Mouse (Mus musculus): Measurements from ENCODE around the gene Timmdc1. TPM values are rescaled to one million over a fixed set of nuclear protein-coding genes. Genes with fewer than 3 reads are reported as not detected.

Gene Timmdc1
- polyA plus RNA-seq, 1 experiment from 2014 or later = 35.3 TPM

DNA sequence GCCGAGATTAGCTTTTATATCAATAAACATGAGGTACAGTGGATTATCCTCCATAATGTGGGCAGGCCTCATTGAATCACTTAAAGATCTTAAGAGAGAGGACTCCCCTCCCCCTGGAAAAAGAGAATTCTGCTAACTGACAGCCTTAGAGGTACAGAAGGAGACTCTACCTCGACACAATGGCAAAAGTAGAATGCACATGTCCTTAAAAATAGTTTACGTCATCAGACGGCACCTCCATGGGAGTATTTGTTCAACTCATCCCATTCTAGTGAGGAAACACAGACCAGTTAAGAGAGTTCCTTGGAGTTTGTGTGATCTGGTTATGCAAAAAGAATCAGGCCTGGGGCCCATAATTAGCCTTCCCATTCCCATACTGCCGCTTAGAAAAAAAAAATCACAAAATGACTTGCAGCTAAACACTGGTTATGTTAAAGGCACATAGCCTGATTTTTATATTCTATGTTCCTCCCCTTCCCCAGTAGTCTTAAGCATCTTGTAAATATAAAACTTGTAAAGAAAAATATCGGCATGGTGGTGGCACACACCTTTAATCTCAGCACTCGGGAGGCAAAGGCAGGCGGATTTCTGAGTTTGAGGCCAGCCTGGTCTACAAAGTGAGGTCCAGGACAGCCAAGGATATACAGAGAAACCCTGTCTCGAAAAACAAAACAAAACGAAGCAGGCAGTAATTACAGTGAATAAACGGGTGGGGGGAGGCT lies 67.8 kb downstream of the Timmdc1 start:
- H3K27ac ChIP-seq (replicated peaks) = no peak overlapping the region
- H3K4me1 ChIP-seq = peaks cover 28% of the 10 kb centered on the region
- H3K9me3 ChIP-seq = no peaks in the 10 kb centered on the region
- 85% methylated on average over 11 of the region's 11 CpGs for WGBS
- H3K36me3 ChIP-seq (replicated peaks) = peaks cover 12% of the 10 kb centered on the region
- H3K27me3 ChIP-seq (replicated peaks; ENCODE audit: low read depth, poor library complexity, severe bottlenecking) = no peaks in the 10 kb centered on the region; the same call in 1 of the 2 replicates
- no peak for DNase-seq (ENCODE audit: low spot score)
- no peak overlapping the region for H3K4me3 ChIP-seq

DNA sequence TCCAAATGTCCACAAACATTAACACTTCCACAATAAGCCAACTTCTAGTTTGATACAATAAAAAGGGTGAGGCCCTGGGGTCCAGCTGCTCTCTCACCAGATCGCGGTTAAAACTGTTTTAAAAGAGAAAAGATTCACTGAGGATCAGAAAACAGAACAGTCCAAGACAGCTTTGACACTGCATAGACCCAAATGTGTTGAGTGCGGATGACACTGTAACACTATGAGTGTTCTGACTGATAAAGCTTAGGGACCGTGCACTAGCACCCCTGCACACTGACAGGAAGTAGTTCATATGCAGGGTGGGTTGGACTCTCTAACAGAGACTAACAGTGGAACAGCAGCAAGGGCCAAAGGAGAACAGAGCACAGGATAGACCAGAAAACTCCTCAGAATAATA lies 68.5 kb downstream of the Timmdc1 start:
- H3K27me3 ChIP-seq (replicated peaks; ENCODE audit: low read depth, poor library complexity, severe bottlenecking) = no peaks in the 10 kb centered on the region; the same call in 1 of the 2 replicates
- WGBS = 88% methylated on average over 4 of the region's 4 CpGs
- no peak for DNase-seq (ENCODE audit: low spot score)

DNA sequence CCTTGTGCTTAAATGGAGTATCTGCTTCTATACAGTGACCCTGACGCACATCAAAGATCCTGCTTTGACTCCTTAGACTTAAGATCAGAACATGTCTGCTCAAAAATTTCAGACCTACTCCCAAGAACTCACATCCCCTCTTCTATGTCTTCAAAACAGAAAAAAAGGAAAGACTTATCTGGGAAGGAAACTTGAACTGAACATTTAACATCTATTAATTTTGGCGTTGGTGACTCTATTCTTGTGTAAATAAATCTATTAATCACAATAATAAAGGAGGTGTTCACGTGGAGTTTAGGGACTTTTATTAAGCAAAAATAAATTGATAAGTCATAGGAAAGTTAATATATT lies 69.3 kb downstream of the Timmdc1 start:
- Histone ChIP-seq H3K27ac (replicated peaks) (peak overlapping the region; percentile 98), H3K4me3 (peak overlapping the region; percentile 77), H3K4me1 (peaks cover 34% of the 10 kb centered on the region), H3K27me3 (replicated peaks; ENCODE audit: low read depth, poor library complexity, severe bottlenecking) (no peaks in the 10 kb centered on the region; the same call in 1 of the 2 replicates), H3K9me3 (no peaks in the 10 kb centered on the region), H3K36me3 (replicated peaks) (peaks cover 27% of the 10 kb centered on the region)
- no peak for DNase-seq (ENCODE audit: low spot score)
- WGBS = 38% methylated on average over 3 of the region's 3 CpGs

More for the DNA sequence above, 68.5 kb downstream of the Timmdc1 start:
- Histone ChIP-seq H3K4me3 (no peak overlapping the region), H3K27ac (replicated peaks) (no peak overlapping the region), H3K36me3 (replicated peaks) (peaks cover 19% of the 10 kb centered on the region), H3K4me1 (peaks cover 28% of the 10 kb centered on the region), H3K9me3 (no peaks in the 10 kb centered on the region)

DNA sequence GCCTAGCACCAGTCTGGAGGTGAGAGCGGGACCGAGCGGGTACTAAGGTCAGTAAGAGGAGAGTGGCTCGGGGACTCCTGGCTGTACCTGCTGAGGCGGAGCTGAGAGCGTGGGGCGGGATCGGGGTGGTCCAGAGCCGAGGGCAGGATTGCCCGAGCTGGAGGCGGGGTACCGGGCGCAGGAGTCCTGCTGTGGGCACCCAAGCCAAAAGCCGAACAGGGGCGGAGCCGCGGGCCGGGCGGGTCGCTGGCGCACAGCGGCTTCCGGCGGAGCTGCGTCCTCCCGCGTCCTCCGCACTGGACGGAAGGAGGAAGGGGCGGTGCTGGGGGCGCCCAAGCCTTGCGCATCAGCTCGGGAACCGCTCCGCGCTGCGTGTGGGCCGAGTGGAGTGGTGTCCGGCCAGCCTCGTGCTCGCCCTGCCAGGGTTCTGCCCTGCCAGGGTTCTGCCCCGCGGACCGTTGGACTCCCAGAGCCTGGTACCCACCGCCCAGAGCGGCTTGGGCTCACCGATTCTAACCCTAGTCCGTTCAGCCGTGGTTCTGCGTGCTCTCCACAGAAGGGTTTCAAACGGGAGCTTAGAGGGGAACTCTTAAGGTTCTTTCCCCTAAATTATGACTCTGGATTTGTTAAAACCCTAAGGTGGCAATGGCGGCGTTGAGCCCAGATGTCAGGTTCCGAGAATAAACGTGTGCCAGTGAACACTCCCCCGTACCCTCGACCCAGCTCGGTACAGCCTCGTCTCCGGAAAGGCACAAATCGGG lies 69.8 kb downstream of the Timmdc1 start, which contains the start of gene Adprh:
TSS of gene Adprh (minus strand) at position 262 of the 761 bp plus-strand sequence.
- Histone ChIP-seq H3K4me3 (peak within 1 kb of the TSS; percentile 77), H3K27me3 (replicated peaks; ENCODE audit: low read depth, poor library complexity, severe bottlenecking) (no peaks in the 10 kb centered on the region; the same call in 1 of the 2 replicates), H3K27ac (replicated peaks) (peak within 1 kb of the TSS; percentile 98), H3K36me3 (replicated peaks) (peaks cover 33% of the 10 kb centered on the region), H3K9me3 (no peaks in the 10 kb centered on the region), H3K4me1 (peaks cover 40% of the 10 kb centered on the region)
- WGBS = under 1% methylated on average over 61 of the region's 61 CpGs
- peak; percentile 93 for DNase-seq (ENCODE audit: low spot score)

DNA sequence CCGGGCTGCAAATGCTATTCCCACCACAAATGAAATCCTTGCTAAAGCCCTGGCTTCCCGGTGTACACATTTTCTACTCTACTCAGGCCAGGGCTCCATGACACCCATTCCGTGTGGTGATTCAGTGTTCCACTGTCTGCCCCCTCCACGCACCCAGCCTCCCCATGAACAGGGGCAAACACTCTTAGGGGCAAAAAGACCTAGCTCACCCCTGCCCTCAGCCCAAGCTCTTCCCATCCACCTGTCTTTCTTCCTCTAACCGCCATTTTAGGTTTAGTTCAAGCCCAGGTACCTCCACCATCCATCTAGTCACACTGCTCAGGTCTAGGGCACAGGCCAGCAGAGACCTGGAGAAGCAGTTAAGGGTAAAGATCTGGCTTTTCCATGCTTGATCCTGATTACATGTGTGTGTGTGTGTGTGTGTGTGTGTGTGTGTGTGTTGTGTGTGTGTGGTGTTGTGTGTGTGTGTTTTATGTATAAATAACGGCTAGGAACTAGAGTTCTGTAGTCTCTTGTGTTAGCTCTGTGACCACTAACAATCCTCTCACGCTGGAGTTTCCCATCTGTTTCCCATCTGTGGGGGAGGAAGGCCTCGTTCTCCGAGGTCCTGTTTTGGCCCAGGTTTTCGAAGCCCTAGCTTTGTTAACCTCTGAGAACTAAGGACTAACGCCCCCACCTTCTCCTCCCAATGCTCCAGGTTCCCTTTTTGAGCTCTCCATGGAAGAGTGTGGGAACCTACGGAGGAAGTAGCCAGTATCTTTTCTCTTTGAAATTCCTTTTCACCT lies 70.8 kb downstream of the Timmdc1 start:
- H3K4me3 ChIP-seq = peak overlapping the region; percentile 77
- 46% methylated on average over 12 of the region's 12 CpGs for WGBS
- H3K27ac ChIP-seq (replicated peaks) = peak overlapping the region; percentile 98
- H3K4me1 ChIP-seq = peaks cover 37% of the 10 kb centered on the region
- DNase-seq (ENCODE audit: low spot score) = peak; percentile 48
- H3K9me3 ChIP-seq = no peaks in the 10 kb centered on the region; the same call in 1 of the 2 replicates
- H3K27me3 ChIP-seq (replicated peaks; ENCODE audit: low read depth, poor library complexity, severe bottlenecking) = no peaks in the 10 kb centered on the region; the same call in 1 of the 2 replicates
- H3K36me3 ChIP-seq (replicated peaks) = peaks cover 43% of the 10 kb centered on the region

DNA sequence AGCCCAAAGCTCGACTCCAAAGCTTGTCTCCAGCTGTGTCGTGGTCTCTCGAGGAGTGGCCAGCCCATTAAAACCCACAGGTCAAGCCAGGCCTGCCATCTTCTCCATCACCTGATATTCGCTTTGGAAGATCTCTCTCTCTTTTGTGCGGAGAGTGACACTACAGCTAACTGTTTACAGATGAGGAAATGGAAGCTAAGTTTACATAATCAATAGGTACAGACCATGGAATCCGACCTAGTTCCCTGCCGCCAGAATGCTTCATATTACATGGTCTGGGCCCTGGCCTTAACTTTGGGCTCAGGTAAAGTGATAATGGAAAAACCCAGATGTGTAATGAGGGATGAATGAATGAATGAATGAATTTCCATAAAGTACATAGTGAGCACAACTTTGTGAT lies 71.8 kb downstream of the Timmdc1 start:
- H3K9me3 ChIP-seq = no peaks in the 10 kb centered on the region; the same call in 1 of the 2 replicates
- no peak for DNase-seq (ENCODE audit: low spot score)
- H3K27ac ChIP-seq (replicated peaks) = no peak overlapping the region
- H3K4me1 ChIP-seq = peaks cover 37% of the 10 kb centered on the region
- H3K27me3 ChIP-seq (replicated peaks; ENCODE audit: low read depth, poor library complexity, severe bottlenecking) = no peaks in the 10 kb centered on the region; the same call in 1 of the 2 replicates
- WGBS = 84% methylated on average over 7 of the region's 7 CpGs
- H3K4me3 ChIP-seq = peak overlapping the region; percentile 11; the same call in 1 of the 2 replicates
- peaks cover 52% of the 10 kb centered on the region for H3K36me3 ChIP-seq (replicated peaks)

DNA sequence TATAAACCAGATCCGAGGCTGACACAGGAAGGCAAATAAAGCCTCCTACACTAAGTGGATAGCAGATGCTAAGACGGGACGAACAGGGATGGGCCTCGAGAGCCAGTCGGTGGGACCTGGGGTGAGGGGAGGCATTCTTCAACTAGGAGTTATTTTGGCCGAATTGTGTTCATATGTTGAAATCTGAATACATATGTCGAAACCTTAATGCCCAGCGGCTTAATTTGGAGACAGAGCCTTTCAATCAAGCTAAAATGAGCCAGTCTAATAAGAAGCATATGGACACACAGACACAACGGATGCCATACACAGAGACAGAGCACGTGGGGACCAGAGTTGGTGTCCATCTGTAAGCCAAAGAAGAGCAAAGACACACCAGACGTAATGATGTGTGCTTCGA lies 74.0 kb downstream of the Timmdc1 start:
- Histone ChIP-seq H3K9me3 (no peaks in the 10 kb centered on the region; the same call in none of the 2 replicates), H3K4me3 (no peak overlapping the region), H3K36me3 (replicated peaks) (peaks cover 74% of the 10 kb centered on the region), H3K4me1 (peaks cover 37% of the 10 kb centered on the region), H3K27ac (replicated peaks) (peak overlapping the region; percentile 51; the same call in 1 of the 2 replicates), H3K27me3 (replicated peaks; ENCODE audit: low read depth, poor library complexity, severe bottlenecking) (no peaks in the 10 kb centered on the region)
- WGBS = 71% methylated on average over 12 of the region's 12 CpGs
- DNase-seq (ENCODE audit: low spot score) = peak; percentile 28

Other genes with a start within 250 kb of the Timmdc1 start
- gene Nr1i2, start 227.8 kb downstream of the Timmdc1 start, polyA plus RNA-seq (2016; fragmentation: Nextera tagmentation; extraction: Ambion mirVana) = not detected in 2 replicates
- gene Maats1, start 180.5 kb downstream of the Timmdc1 start, polyA plus RNA-seq (2016; fragmentation: Nextera tagmentation; extraction: Ambion mirVana) = 0.17 and 0.19 TPM in 2 replicates
- gene Cox17, start 175.7 kb downstream of the Timmdc1 start, polyA plus RNA-seq (2016; fragmentation: Nextera tagmentation; extraction: Ambion mirVana) = 128 and 133 TPM in 2 replicates
- not detected in 2 replicates for gene Gm21987, start 175.6 kb downstream of the Timmdc1 start, polyA plus RNA-seq (2016; fragmentation: Nextera tagmentation; extraction: Ambion mirVana)
- 2.1 and 2.7 TPM in 2 replicates for gene Popdc2, start 160.5 kb downstream of the Timmdc1 start, polyA plus RNA-seq (2016; fragmentation: Nextera tagmentation; extraction: Ambion mirVana)
- gene Pla1a, start 89.5 kb downstream of the Timmdc1 start, polyA plus RNA-seq (2016; fragmentation: Nextera tagmentation; extraction: Ambion mirVana) = not detected in 2 replicates
- gene Adprh, start 70.0 kb downstream of the Timmdc1 start, polyA plus RNA-seq (2016; fragmentation: Nextera tagmentation; extraction: Ambion mirVana) = 139 and 143 TPM in 2 replicates
- gene Cd80, start 67.1 kb downstream of the Timmdc1 start, polyA plus RNA-seq (2016; fragmentation: Nextera tagmentation; extraction: Ambion mirVana) = 0.35 and 0.39 TPM in 2 replicates
- gene Poglut1, start 27.6 kb upstream of the Timmdc1 start, polyA plus RNA-seq (2016; fragmentation: Nextera tagmentation; extraction: Ambion mirVana) = 72.6 and 76.9 TPM in 2 replicates
- 96.2 and 114 TPM in 2 replicates for gene Tmem39a, start 36.0 kb upstream of the Timmdc1 start, polyA plus RNA-seq (2016; fragmentation: Nextera tagmentation; extraction: Ambion mirVana)
- 9.6 and 12.0 TPM in 2 replicates for gene Arhgap31, start 190.6 kb upstream of the Timmdc1 start, polyA plus RNA-seq (2016; fragmentation: Nextera tagmentation; extraction: Ambion mirVana)
- gene B4galt4, start 219.6 kb upstream of the Timmdc1 start, polyA plus RNA-seq (2016; fragmentation: Nextera tagmentation; extraction: Ambion mirVana) = 26.2 and 27.8 TPM in 2 replicates

Measured in embryonic facial prominence, embryonic 10.5 days (tissue).